Mouse (Mus musculus) heart, postnatal 0 days (tissue): ENCODE results near the gene Akirin2.

Experiments used
- CTCF ChIP-seq: IDR thresholded peaks from 2 replicates; pipeline ENCODE4 v1.5.1; 2016; ENCODE audit warnings: antibody characterized with exemption, control low read depth, low read depth
- EP300 ChIP-seq: IDR thresholded peaks from 2 replicates; pipeline ENCODE4 v1.6.1; 2016; ENCODE audit warnings: antibody characterized with exemption, low read depth

GRCm38 (mm10) chr4:34554596-34554995, 3.9 kb downstream of the Akirin2 start:
- TF ChIP-seq CTCF = no peak
- no peak for TF ChIP-seq EP300
